7 mouse cellular contexts compared by ENCODE assay signal in the genomic region with DNA sequence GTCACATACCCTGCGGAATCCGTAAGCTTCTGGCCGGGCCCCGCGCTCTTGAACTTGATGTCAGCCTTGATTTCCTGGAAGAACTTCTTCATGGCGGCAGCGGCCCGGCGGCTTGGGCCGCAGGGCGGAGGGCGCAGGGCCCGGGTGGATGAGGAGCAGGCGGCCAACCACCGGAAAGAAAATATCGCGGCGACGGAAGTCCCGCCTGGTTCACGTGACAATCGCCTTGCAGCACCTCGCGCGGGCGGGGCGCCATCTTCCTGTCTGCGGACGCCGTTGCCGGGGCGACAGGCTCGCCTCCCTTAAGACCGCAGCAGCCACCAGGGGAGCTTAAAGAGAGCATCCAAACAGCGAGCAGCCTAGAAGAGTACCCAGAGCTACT. TPM values are rescaled to one million over a fixed set of nuclear protein-coding genes. Genes with fewer than 3 reads are reported as not detected.
A peak's percentile ranks its signal among the peaks of the same experiment; 100 is the strongest.
DNase-seq lines count a peak whose midpoint lies in the region; ATAC-seq lines count a peak whose summit lies in the region.

Gene Ubxn6 (minus strand): TSS at position 202 of the 382 bp plus-strand sequence.

- H3K4me3 ChIP-seq in intestine, embryonic 15.5 days (replicated peaks): peak within 1 kb of the TSS; percentile 85
- H3K4me3 ChIP-seq in midbrain, embryonic 10.5 days: peak within 1 kb of the TSS; percentile 68

- peak within 1 kb of the TSS; percentile 75 for H3K9ac ChIP-seq in intestine, embryonic 15.5 days

- ATAC-seq in intestine, embryonic 15.5 days: peak; percentile 64

- peak within 1 kb of the TSS; percentile 99 for H3K27ac ChIP-seq in intestine, embryonic 15.5 days
- H3K27ac ChIP-seq in midbrain, embryonic 10.5 days (replicated peaks): peak within 1 kb of the TSS; percentile 89

- under 1% methylated on average over 35 of the region's 35 CpGs for WGBS in intestine, embryonic 15.5 days
- under 1% methylated on average over 35 of the region's 35 CpGs for WGBS in midbrain, embryonic 10.5 days

- H3K9me3 ChIP-seq in intestine, embryonic 15.5 days: no peaks in the 10 kb centered on the region
- no peaks in the 10 kb centered on the region for H3K9me3 ChIP-seq in midbrain, embryonic 10.5 days (replicated peaks)

- H3K27me3 ChIP-seq in intestine, embryonic 15.5 days (replicated peaks): no peaks in the 10 kb centered on the region
- no peaks in the 10 kb centered on the region for H3K27me3 ChIP-seq in midbrain, embryonic 10.5 days (ENCODE audit: low read depth, poor library complexity, severe bottlenecking)

- intact Hi-C loops in gastrocnemius, postnatal 36 days (cut with DNase I): loop anchor here (5.0 kb wide), 1 partner anchor 38 kb away; the partner anchor contains the start of gene Sh3gl1
- intact Hi-C loops in left cerebral cortex, postnatal 25 days (cut with DNase I): loop anchor here (2.0 to 5.0 kb wide), 2 partner anchors 38 to 118 kb away; partner anchors contain the start of genes Sh3gl1 and Yju2

- peak; percentile 95 to 97 for DNase-seq in adrenal gland, adult 18-20 months (ENCODE audit: low spot score in 2 of 2)
- peak; percentile 99 for DNase-seq in embryo, embryonic 11 days
- DNase-seq in gastrocnemius, postnatal 36 days: peak; percentile 92 to 98
- peak; percentile 99 for DNase-seq in left cerebral cortex, postnatal 25 days (ENCODE audit: low spot score in 2 of 2)
- peak; percentile 98 for DNase-seq in midbrain, embryonic 10.5 days (ENCODE audit: low spot score)
- DNase-seq in right cerebral cortex, postnatal 4 days: peak; percentile 99

- H3K4me1 ChIP-seq in intestine, embryonic 15.5 days (replicated peaks): peaks cover 9% of the 10 kb centered on the region
- H3K4me1 ChIP-seq in midbrain, embryonic 10.5 days: peaks cover 27% of the 10 kb centered on the region

- H3K4me2 ChIP-seq in intestine, embryonic 15.5 days (replicated peaks): peak within 1 kb of the TSS; percentile 80

- H3K36me3 ChIP-seq in intestine, embryonic 15.5 days: peaks cover 26% of the 10 kb centered on the region
- H3K36me3 ChIP-seq in midbrain, embryonic 10.5 days: peaks cover 36% of the 10 kb centered on the region

RNA-seq across cellular contexts. Expression of gene Ubxn6, which starts in this region (rescaled TPM):
- 10 to 100 TPM; 63.6 to 77.6 TPM for total RNA-seq in adrenal gland, adult 18-20 months (2021)
- 10 to 100 TPM; 47.7 to 50.9 TPM for total RNA-seq in gastrocnemius, postnatal 36 days (2021)
- 29.9 and 35.1 TPM in 2 replicates for polyA plus RNA-seq in intestine, embryonic 15.5 days (2015; fragmentation: Nextera tagmentation; extraction: Ambion mirVana)
- 10 to 100 TPM; 77.0 to 77.7 TPM for total RNA-seq in left cerebral cortex, postnatal 25 days (2021)
- 35.7 and 41.2 TPM in 2 replicates for polyA plus RNA-seq in midbrain, embryonic 10.5 days (2016; fragmentation: Nextera tagmentation; extraction: Ambion mirVana)

Comparison
In these comparisons a context has a peak if more than half of its experiments do, and no peak if none do; other contexts are left out.
1. Peak in every context shown above with its lines: DNase-seq, ATAC-seq, H3K4me3 ChIP-seq and H3K27ac ChIP-seq.